Mouse (Mus musculus) heart, embryonic 15.5 days (tissue): ENCODE data around the gene Arid5b. TPM values are rescaled to one million over a fixed set of nuclear protein-coding genes. Genes with fewer than 3 reads are reported as not detected.

ENCODE experiments used
- ATAC-seq: fragments of 200-750 bp; cut with Nextera tagmentation; replicated peaks from 2 replicates; pipeline ENCODE4 v1.8.0; 2017; ENCODE audit warnings: low read depth, moderate TSS enrichment; ENCODE audit not compliant: insufficient number of reproducible peaks, insufficient read depth, low FRiP score
- H3K27ac ChIP-seq: fragments of 300-500 bp; sonication (generic); 2 replicates; pipeline ENCODE4 v1.5.1; 2015; ENCODE audit warnings: mild to moderate bottlenecking, inconsistent platforms
- H3K27me3 ChIP-seq: fragments of 300-500 bp; sonication (generic); 2 replicates; pipeline ENCODE4 v1.6.1; 2015; ENCODE audit warnings: inconsistent platforms
- H3K36me3 ChIP-seq: fragments of 300-500 bp; sonication (generic); 2 replicates; pipeline ENCODE4 v1.6.1; 2015; ENCODE audit warnings: mild to moderate bottlenecking, inconsistent platforms
- H3K4me1 ChIP-seq: fragments of 300-500 bp; sonication (generic); replicated peaks from 2 replicates; pipeline ENCODE4 v1.6.1; 2015; ENCODE audit warnings: inconsistent platforms
- H3K4me2 ChIP-seq: fragments of 300-500 bp; sonication (generic); 2 replicates; pipeline ENCODE4 v1.6.1; 2015; ENCODE audit warnings: inconsistent platforms, mild to moderate bottlenecking, moderate library complexity
- H3K4me3 ChIP-seq: fragments of 300-500 bp; sonication (generic); 2 replicates; pipeline ENCODE4 v1.5.1; 2015; ENCODE audit warnings: mild to moderate bottlenecking, inconsistent platforms
- H3K9ac ChIP-seq: fragments of 300-500 bp; sonication (generic); 2 replicates; pipeline ENCODE4 v1.6.1; 2015; ENCODE audit warnings: mild to moderate bottlenecking, inconsistent platforms
- H3K9me3 ChIP-seq: fragments of 300-500 bp; sonication (generic); replicated peaks from 2 replicates; pipeline ENCODE4 v1.6.1; 2016; ENCODE audit warnings: inconsistent platforms
- whole genome bisulfite sequencing: fragments of 180-500 bp; shearing (Covaris S2); methylation state at CpG from one replicate; pipeline ENCODE4 v1.1.7; 2015; ENCODE audit warnings: mixed read lengths; 5-methylcytosine and 5-hydroxymethylcytosine counted together
- polyA plus RNA-seq: library from polyadenylated mRNA; unstranded; fragments of >200 nt; fragmentation: Nextera tagmentation; extraction: Ambion mirVana; gene quantifications from 2 replicates; pipeline ENCODE4 v1.2.1, GENCODE M21; 2015

Gene Arid5b
- polyA plus RNA-seq, 1 experiment from 2014 or later, result 21.5 TPM

GRCm38 (mm10) chr10:68129651-68130050 is 148.9 kb downstream of the Arid5b start:
- H3K9ac ChIP-seq, result no peak overlapping the region
- peak overlapping the region; percentile 74 for H3K27ac ChIP-seq
- H3K4me3 ChIP-seq, result no peak overlapping the region
- H3K36me3 ChIP-seq, result peaks cover 16% of the 10 kb centered on the region; the same call in 1 of the 2 replicates
- H3K9me3 ChIP-seq, result no peaks in the 10 kb centered on the region
- peaks cover 79% of the 10 kb centered on the region for H3K4me1 ChIP-seq
- 46% methylated on average over 7 of the region's 7 CpGs for WGBS
- H3K27me3 ChIP-seq, result no peaks in the 10 kb centered on the region
- H3K4me2 ChIP-seq, result no peak overlapping the region
- ATAC-seq, result no peak

GRCm38 (mm10) chr10:68129009-68129408 is 149.5 kb downstream of the Arid5b start:
- no peaks in the 10 kb centered on the region for H3K27me3 ChIP-seq
- peaks cover 73% of the 10 kb centered on the region for H3K4me1 ChIP-seq
- 72% methylated on average over 3 of the region's 3 CpGs for WGBS
- no peak overlapping the region for H3K4me3 ChIP-seq
- ATAC-seq, result no peak
- peaks cover 21% of the 10 kb centered on the region; the same call in 1 of the 2 replicates for H3K36me3 ChIP-seq
- H3K4me2 ChIP-seq, result peak overlapping the region; percentile 34; the same call in 1 of the 2 replicates
- no peak overlapping the region for H3K9ac ChIP-seq
- H3K9me3 ChIP-seq, result no peaks in the 10 kb centered on the region
- H3K27ac ChIP-seq, result peak overlapping the region; percentile 74

GRCm38 (mm10) chr10:68128441-68128848 is 150.1 kb downstream of the Arid5b start:
- Histone ChIP-seq H3K4me1 (peaks cover 69% of the 10 kb centered on the region), H3K27ac (peak overlapping the region; percentile 74), H3K27me3 (no peaks in the 10 kb centered on the region), H3K9me3 (no peaks in the 10 kb centered on the region), H3K4me3 (no peak overlapping the region), H3K9ac (no peak overlapping the region), H3K4me2 (peak overlapping the region; percentile 34), H3K36me3 (peaks cover 23% of the 10 kb centered on the region; the same call in 1 of the 2 replicates)
- ATAC-seq, result peak; percentile 41; the same call in 1 of the 2 replicates
- 34% methylated on average over 10 of the region's 10 CpGs for WGBS

- Histone ChIP-seq H3K4me2 (peak overlapping the region; percentile 34; the same call in 1 of the 2 replicates), H3K4me1 (peaks cover 62% of the 10 kb centered on the region), H3K27me3 (no peaks in the 10 kb centered on the region), H3K36me3 (peaks cover 17% of the 10 kb centered on the region; the same call in 1 of the 2 replicates), H3K9ac (no peak overlapping the region), H3K4me3 (no peak overlapping the region), H3K9me3 (no peaks in the 10 kb centered on the region), H3K27ac (peak overlapping the region; percentile 74)
- ATAC-seq, result no peak
- 39% methylated on average over 6 of the region's 6 CpGs for WGBS
Measured at GRCm38 (mm10) chr10:68127604-68128256, 150.8 kb downstream of the Arid5b start.

- Histone ChIP-seq H3K4me2 (no peak overlapping the region), H3K27ac (peak overlapping the region; percentile 74), H3K9me3 (no peaks in the 10 kb centered on the region), H3K36me3 (peaks cover 11% of the 10 kb centered on the region; the same call in 1 of the 2 replicates), H3K27me3 (no peaks in the 10 kb centered on the region), H3K4me1 (peaks cover 55% of the 10 kb centered on the region), H3K4me3 (no peak overlapping the region), H3K9ac (no peak overlapping the region)
- WGBS, result 28% methylated on average over 2 of the region's 2 CpGs
- no peak for ATAC-seq
Measured at GRCm38 (mm10) chr10:68127104-68127503, 151.4 kb downstream of the Arid5b start.

- 85% methylated on average over 2 of the region's 2 CpGs for WGBS
- peaks cover 51% of the 10 kb centered on the region for H3K4me1 ChIP-seq
- no peaks in the 10 kb centered on the region for H3K9me3 ChIP-seq
- no peak overlapping the region for H3K4me2 ChIP-seq
- H3K36me3 ChIP-seq, result peaks cover 12% of the 10 kb centered on the region; the same call in 1 of the 2 replicates
- ATAC-seq, result no peak
- peak overlapping the region; percentile 74 for H3K27ac ChIP-seq
- no peaks in the 10 kb centered on the region for H3K27me3 ChIP-seq
- no peak overlapping the region for H3K4me3 ChIP-seq
- H3K9ac ChIP-seq, result no peak overlapping the region
Measured at GRCm38 (mm10) chr10:68126551-68126950, 152.0 kb downstream of the Arid5b start.

- H3K27me3 ChIP-seq, result no peaks in the 10 kb centered on the region
- H3K36me3 ChIP-seq, result peaks cover 12% of the 10 kb centered on the region; the same call in 1 of the 2 replicates
- H3K27ac ChIP-seq, result peak overlapping the region; percentile 41
- H3K4me1 ChIP-seq, result peaks cover 49% of the 10 kb centered on the region
- no peak for ATAC-seq
- no peaks in the 10 kb centered on the region for H3K9me3 ChIP-seq
- H3K9ac ChIP-seq, result no peak overlapping the region
- H3K4me3 ChIP-seq, result no peak overlapping the region
- no peak overlapping the region for H3K4me2 ChIP-seq
- WGBS, result 53% methylated on average over 8 of the region's 8 CpGs
Measured at GRCm38 (mm10) chr10:68125919-68126550, 152.5 kb downstream of the Arid5b start.

- Histone ChIP-seq H3K4me1 (peaks cover 50% of the 10 kb centered on the region), H3K27me3 (no peaks in the 10 kb centered on the region), H3K4me2 (no peak overlapping the region), H3K36me3 (peaks cover 12% of the 10 kb centered on the region; the same call in 1 of the 2 replicates), H3K27ac (no peak overlapping the region), H3K9me3 (no peaks in the 10 kb centered on the region), H3K9ac (no peak overlapping the region), H3K4me3 (no peak overlapping the region)
- no peak for ATAC-seq
- WGBS, result 63% methylated on average over 2 of the region's 2 CpGs
Measured at GRCm38 (mm10) chr10:68124985-68125384, 153.6 kb downstream of the Arid5b start.

GRCm38 (mm10) chr10:68123446-68123845 is 155.1 kb downstream of the Arid5b start:
- Histone ChIP-seq H3K4me3 (no peak overlapping the region), H3K27ac (no peak overlapping the region), H3K9me3 (no peaks in the 10 kb centered on the region), H3K36me3 (peaks cover 12% of the 10 kb centered on the region; the same call in 1 of the 2 replicates), H3K9ac (no peak overlapping the region), H3K27me3 (no peaks in the 10 kb centered on the region), H3K4me1 (peaks cover 45% of the 10 kb centered on the region), H3K4me2 (no peak overlapping the region)
- ATAC-seq, result no peak
- WGBS, result 80% methylated on average over 4 of the region's 4 CpGs

- WGBS, result 57% methylated on average over 4 of the region's 4 CpGs
- Histone ChIP-seq H3K4me2 (no peak overlapping the region), H3K27ac (0 out of 2 replicates have a peak overlapping the region, but pooled peaks have one; percentile 24), H3K27me3 (no peaks in the 10 kb centered on the region), H3K4me1 (peaks cover 31% of the 10 kb centered on the region), H3K4me3 (no peak overlapping the region), H3K9ac (no peak overlapping the region), H3K36me3 (peaks cover 16% of the 10 kb centered on the region), H3K9me3 (no peaks in the 10 kb centered on the region)
- ATAC-seq, result no peak
Measured at GRCm38 (mm10) chr10:68121960-68122359, 156.6 kb downstream of the Arid5b start.

GRCm38 (mm10) chr10:68121251-68121650 is 157.3 kb downstream of the Arid5b start:
- 78% methylated on average over 2 of the region's 2 CpGs for WGBS

More at GRCm38 (mm10) chr10:68121251-68121650, 157.3 kb downstream of the Arid5b start:
- Histone ChIP-seq H3K4me1 (peaks cover 26% of the 10 kb centered on the region), H3K27ac (no peak overlapping the region), H3K4me3 (no peak overlapping the region), H3K9me3 (no peaks in the 10 kb centered on the region), H3K4me2 (no peak overlapping the region), H3K9ac (no peak overlapping the region), H3K36me3 (peaks cover 16% of the 10 kb centered on the region), H3K27me3 (no peaks in the 10 kb centered on the region)
- no peak for ATAC-seq
